In genomic region chr2:118445696-118446674, GRCm38 (mm10) we compare ENCODE assay signal across 13 mouse cellular contexts. TPM values are rescaled to one million over a fixed set of nuclear protein-coding genes. Genes with fewer than 3 reads are reported as not detected.
A peak's percentile ranks its signal among the peaks of the same experiment; 100 is the strongest.
DNase-seq lines count a peak whose midpoint lies in the region; ATAC-seq and TF ChIP-seq lines count a peak whose summit lies in the region.
"Had no signal": no experiment of that assay in that cellular context is flagged by ENCODE, and none has a peak within 500 bp of the region (broad histone marks: within the 10 kb centered on the region; RNA-seq: fewer than 3 reads in every experiment).

No protein-coding gene starts in this region.

- no peak for TF ChIP-seq POLR2A in heart, adult 2 months (IDR thresholded peaks at IDR 0.05; ENCODE audit: insufficient read depth, low read depth, low read length)

- no peak overlapping the region for H3K4me3 ChIP-seq in heart, embryonic 16.5 days (ENCODE audit: low read length)
- H3K4me3 ChIP-seq in heart, adult 2 months = no peak overlapping the region
- H3K4me3 ChIP-seq in limb, embryonic 12.5 days (replicated peaks) = no peak overlapping the region
- no peak overlapping the region for H3K4me3 ChIP-seq in limb, embryonic 10.5 days
- no peak overlapping the region for H3K4me3 ChIP-seq in hindbrain, postnatal 0 days (ENCODE audit: low read length)
- H3K4me3 ChIP-seq in intestine, postnatal 0 days (ENCODE audit: low read depth, low read length) = no peak overlapping the region

- no peak overlapping the region for H3K9ac ChIP-seq in heart, embryonic 16.5 days (ENCODE audit: low read length)
- H3K9ac ChIP-seq in heart, adult 2 months (ENCODE audit: low read depth, low read length) = no peak overlapping the region
- H3K9ac ChIP-seq in limb, embryonic 12.5 days (replicated peaks) = no peak overlapping the region
- H3K9ac ChIP-seq in hindbrain, postnatal 0 days (replicated peaks; ENCODE audit: low read length) = no peak overlapping the region
- H3K9ac ChIP-seq in intestine, postnatal 0 days (ENCODE audit: low read depth, low read length) = no peak overlapping the region
- H3K9ac ChIP-seq: liver, embryonic 14.5 days had no signal

- no peak for DNase-seq in heart, adult 2 months
- DNase-seq in limb, embryonic 10.5 days (ENCODE audit: low spot score) = no peak
- DNase-seq in MN1 (ENCODE audit: low spot score) = peak; percentile 51
- DNase-seq in hindbrain, postnatal 0 days (ENCODE audit: low spot score) = peak; percentile 76
- DNase-seq in gastrocnemius, adult 18-20 months (ENCODE audit: low spot score) = no peak
- DNase-seq: B cell, adult 2 months; embryo, embryonic 11 days; heart, adult 11 months had no signal

- peak; percentile 45; the same call in 1 of the 2 replicates for ATAC-seq in heart, embryonic 16.5 days (replicated peaks; ENCODE audit: extremely low read depth, insufficient read depth, low FRiP score)
- no peak for ATAC-seq in limb, embryonic 12.5 days (ENCODE audit: insufficient number of reproducible peaks, insufficient read depth, low FRiP score, low TSS enrichment, low read depth)
- peak; percentile 55; the same call in 1 of the 2 replicates for ATAC-seq in hindbrain, postnatal 0 days
- no peak for ATAC-seq in intestine, postnatal 0 days

- no peaks in the 10 kb centered on the region for H3K27me3 ChIP-seq in heart, embryonic 16.5 days (ENCODE audit: control insufficient read depth, insufficient read depth, low read length)
- no peaks in the 10 kb centered on the region for H3K27me3 ChIP-seq in heart, adult 2 months (ENCODE audit: control insufficient read depth, insufficient read depth, low read length)
- no peaks in the 10 kb centered on the region for H3K27me3 ChIP-seq in limb, embryonic 12.5 days
- H3K27me3 ChIP-seq in limb, embryonic 10.5 days (ENCODE audit: low read depth, poor library complexity, severe bottlenecking) = no peaks in the 10 kb centered on the region
- no peaks in the 10 kb centered on the region for H3K27me3 ChIP-seq in hindbrain, postnatal 0 days (ENCODE audit: insufficient read depth, low read length)
- H3K27me3 ChIP-seq in intestine, postnatal 0 days (replicated peaks; ENCODE audit: control insufficient read depth, insufficient read depth, low read length) = no peaks in the 10 kb centered on the region

- H3K27ac ChIP-seq in heart, embryonic 16.5 days (ENCODE audit: low read length) = no peak overlapping the region
- H3K27ac ChIP-seq in heart, adult 2 months = no peak overlapping the region
- H3K27ac ChIP-seq in limb, embryonic 12.5 days = peak overlapping the region; percentile 56
- H3K27ac ChIP-seq in limb, embryonic 10.5 days = no peak overlapping the region
- no peak overlapping the region for H3K27ac ChIP-seq in hindbrain, postnatal 0 days
- no peak overlapping the region for H3K27ac ChIP-seq in intestine, postnatal 0 days (ENCODE audit: low read depth, low read length)
- H3K27ac ChIP-seq: liver, embryonic 14.5 days; macrophage had no signal

- intact Hi-C loops in heart, adult 2 months (cut with DNase I) = no loop called here

- no peak overlapping the region for H3K4me2 ChIP-seq in heart, embryonic 16.5 days (ENCODE audit: low read depth, low read length)
- H3K4me2 ChIP-seq in limb, embryonic 12.5 days = no peak overlapping the region
- H3K4me2 ChIP-seq in hindbrain, postnatal 0 days (ENCODE audit: low read depth, low read length) = no peak overlapping the region
- no peak overlapping the region for H3K4me2 ChIP-seq in intestine, postnatal 0 days (replicated peaks; ENCODE audit: low read depth)

- no peaks in the 10 kb centered on the region for H3K79me2 ChIP-seq in heart, adult 2 months (replicated peaks; ENCODE audit: control insufficient read depth, insufficient read depth, low read length)

- no peaks in the 10 kb centered on the region for H3K9me3 ChIP-seq in heart, embryonic 16.5 days (replicated peaks; ENCODE audit: control insufficient read depth, low read length)
- no peaks in the 10 kb centered on the region for H3K9me3 ChIP-seq in limb, embryonic 12.5 days
- no peaks in the 10 kb centered on the region for H3K9me3 ChIP-seq in limb, embryonic 10.5 days (replicated peaks)
- no peaks in the 10 kb centered on the region for H3K9me3 ChIP-seq in hindbrain, postnatal 0 days (ENCODE audit: low read length)
- no peaks in the 10 kb centered on the region for H3K9me3 ChIP-seq in intestine, postnatal 0 days (ENCODE audit: control insufficient read depth)

- TF ChIP-seq EP300 in heart, adult 2 months (IDR thresholded peaks at IDR 0.05; ENCODE audit: insufficient read depth, low read depth, low read length) = no peak

- no peak for TF ChIP-seq CTCF in heart, adult 2 months (IDR thresholded peaks at IDR 0.05)
- TF ChIP-seq CTCF in hindbrain, postnatal 0 days (IDR thresholded peaks at IDR 0.05; ENCODE audit: low read depth) = no peak
- TF ChIP-seq CTCF in intestine, postnatal 0 days (IDR thresholded peaks at IDR 0.05; ENCODE audit: low read depth) = no peak

- H3K36me3 ChIP-seq in heart, embryonic 16.5 days (ENCODE audit: control insufficient read depth, insufficient read depth) = peaks cover 10% of the 10 kb centered on the region
- H3K36me3 ChIP-seq in heart, adult 2 months (ENCODE audit: control insufficient read depth, insufficient read depth, low read length) = no peaks in the 10 kb centered on the region
- peaks cover 58% of the 10 kb centered on the region for H3K36me3 ChIP-seq in limb, embryonic 12.5 days
- H3K36me3 ChIP-seq in limb, embryonic 10.5 days = peaks cover 59% of the 10 kb centered on the region
- H3K36me3 ChIP-seq in hindbrain, postnatal 0 days (ENCODE audit: insufficient read depth, low read length) = peaks cover 12% of the 10 kb centered on the region; the same call in 1 of the 2 replicates
- peaks cover 41% of the 10 kb centered on the region; the same call in 1 of the 2 replicates for H3K36me3 ChIP-seq in intestine, postnatal 0 days (ENCODE audit: control insufficient read depth, insufficient read depth)

- 59% methylated on average over 13 of the region's 13 CpGs for WGBS in heart, embryonic 16.5 days
- 64% methylated on average over 13 of the region's 13 CpGs for WGBS in heart, adult 2 months
- 52% methylated on average over 13 of the region's 13 CpGs for WGBS in limb, embryonic 12.5 days
- WGBS in limb, embryonic 10.5 days = 87% methylated on average over 13 of the region's 13 CpGs
- 33% methylated on average over 13 of the region's 13 CpGs for WGBS in hindbrain, postnatal 0 days
- WGBS in intestine, postnatal 0 days = 78% methylated on average over 13 of the region's 13 CpGs

- H3K4me1 ChIP-seq in heart, embryonic 16.5 days (ENCODE audit: control insufficient read depth, insufficient read depth, low read length) = peaks cover 6% of the 10 kb centered on the region; the same call in 1 of the 2 replicates
- no peaks in the 10 kb centered on the region for H3K4me1 ChIP-seq in heart, adult 2 months (ENCODE audit: control insufficient read depth, insufficient read depth, low read length)
- peaks cover 6% of the 10 kb centered on the region; the same call in 1 of the 2 replicates for H3K4me1 ChIP-seq in limb, embryonic 12.5 days (replicated peaks)
- H3K4me1 ChIP-seq in limb, embryonic 10.5 days = peaks cover 10% of the 10 kb centered on the region; the same call in 1 of the 2 replicates
- no peaks in the 10 kb centered on the region for H3K4me1 ChIP-seq in hindbrain, postnatal 0 days (ENCODE audit: insufficient read depth, low read length)
- no peaks in the 10 kb centered on the region for H3K4me1 ChIP-seq in intestine, postnatal 0 days (replicated peaks; ENCODE audit: control insufficient read depth, insufficient read depth, low read length)

RNA-seq across cellular contexts. Expression of gene Srp14, which starts 33.5 kb away (rescaled TPM):
- polyA plus RNA-seq in heart, embryonic 16.5 days (2015; fragmentation: Nextera tagmentation; extraction: Ambion mirVana) = 197 and 220 TPM in 2 replicates
- total RNA-seq in heart, adult 2 months (2021) = 100 to 1,000 TPM; 116 to 129 TPM
- polyA plus RNA-seq in heart, adult 2 months (2012; rRNA removed) = 64.9 and 112 TPM in 2 replicates
- 223 and 232 TPM in 2 replicates for polyA plus RNA-seq in limb, embryonic 12.5 days (2016; fragmentation: Nextera tagmentation; extraction: Ambion mirVana)
- polyA plus RNA-seq in limb, embryonic 10.5 days (2016; fragmentation: Nextera tagmentation; extraction: Ambion mirVana) = 227 and 232 TPM in 2 replicates
- 126 and 151 TPM in 2 replicates for total RNA-seq in hindbrain, postnatal 0 days (2014; rRNA removed)
- 330 and 361 TPM in 2 replicates for polyA plus RNA-seq in hindbrain, postnatal 0 days (2015; fragmentation: Nextera tagmentation; extraction: Ambion mirVana)
- 100 to 1,000 TPM; 131 to 142 TPM for total RNA-seq in gastrocnemius, adult 18-20 months (2021)
- 164 and 168 TPM in 2 replicates for polyA plus RNA-seq in intestine, postnatal 0 days (2015; fragmentation: Nextera tagmentation; extraction: Ambion mirVana)

RNA-seq across cellular contexts. Expression of gene Eif2ak4, which starts 57.6 kb away (rescaled TPM):
- polyA plus RNA-seq in heart, embryonic 16.5 days (2015; fragmentation: Nextera tagmentation; extraction: Ambion mirVana) = 6.1 and 6.5 TPM in 2 replicates
- 1 to 10 TPM; 6.1 to 7.0 TPM for total RNA-seq in heart, adult 2 months (2021)
- polyA plus RNA-seq in heart, adult 2 months (2012; rRNA removed) = 4.6 and 5.0 TPM in 2 replicates
- 14.8 and 15.8 TPM in 2 replicates for polyA plus RNA-seq in limb, embryonic 12.5 days (2016; fragmentation: Nextera tagmentation; extraction: Ambion mirVana)
- 13.2 and 15.5 TPM in 2 replicates for polyA plus RNA-seq in limb, embryonic 10.5 days (2016; fragmentation: Nextera tagmentation; extraction: Ambion mirVana)
- 15.4 and 16.3 TPM in 2 replicates for total RNA-seq in hindbrain, postnatal 0 days (2014; rRNA removed)
- polyA plus RNA-seq in hindbrain, postnatal 0 days (2015; fragmentation: Nextera tagmentation; extraction: Ambion mirVana) = 7.1 and 7.2 TPM in 2 replicates
- total RNA-seq in gastrocnemius, adult 18-20 months (2021) = 1 to 10 TPM; 3.8 to 4.3 TPM
- 3.7 and 3.8 TPM in 2 replicates for polyA plus RNA-seq in intestine, postnatal 0 days (2015; fragmentation: Nextera tagmentation; extraction: Ambion mirVana)

Comparison
In these comparisons a context has a peak if more than half of its experiments do, and no peak if none do; other contexts are left out.
1. ATAC-seq: peak in heart, embryonic 16.5 days (single experiment) and hindbrain, postnatal 0 days (single experiment); none in limb, embryonic 12.5 days (single experiment) and intestine, postnatal 0 days (single experiment).
2. DNase-seq: peak in MN1 (single experiment) and hindbrain, postnatal 0 days (single experiment); none in heart, adult 2 months (0 of 2), limb, embryonic 10.5 days (single experiment) and gastrocnemius, adult 18-20 months (single experiment).